Mouse (Mus musculus) bone marrow macrophage, adult 2 months (primary cell): ENCODE measurements at regions not wholly inside any gene's neighbourhood (a gene's known extent, or its start where the extent isn't known, plus 50 kb on each side); places are given as distances from the start of the nearest gene placed in this dataset.

ENCODE experiments used
- CTCF ChIP-seq: IDR thresholded peaks from 2 replicates; pipeline ENCODE4 v1.5.1; 2012; ENCODE audit warnings: low read depth, mild to moderate bottlenecking, low read length, moderate library complexity
- POLR2A ChIP-seq: IDR thresholded peaks from 2 replicates; pipeline ENCODE4 v1.6.1; 2012; ENCODE audit warnings: mild to moderate bottlenecking, low read depth, low read length, borderline replicate concordance

DNA sequence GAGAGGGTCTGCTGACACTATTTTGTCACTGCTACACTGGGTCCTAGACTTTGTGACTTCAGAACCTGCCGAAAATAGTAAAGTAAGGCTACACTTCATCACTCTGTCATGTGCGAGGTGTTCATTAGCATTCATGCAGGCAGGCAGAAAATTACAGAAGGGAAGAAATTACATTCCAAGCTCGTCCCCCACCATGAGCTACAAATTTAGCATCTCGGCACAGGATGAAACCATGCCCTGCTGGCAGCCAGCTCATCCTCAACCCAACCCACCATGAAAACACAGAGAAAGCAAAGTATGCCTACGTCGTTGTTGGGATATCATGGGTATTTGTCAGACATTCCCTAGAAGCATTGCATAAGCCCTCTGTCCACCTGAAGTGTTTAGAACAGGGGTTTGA is 103.9 kb downstream of the Kctd12 start:
- no peak for TF ChIP-seq CTCF
- TF ChIP-seq POLR2A: no peak
